Mouse (Mus musculus): Measurements from ENCODE around the gene Mphosph9.
"Not testable (repeated sequence)": the region's sequence is repeated elsewhere in the genome, so short reads cannot be mapped to it uniquely, and the experiment has no call there.

GRCm38 (mm10) chr5:124299307-124299706 lies 28.5 kb downstream of the Mphosph9 start:
- TF ChIP-seq EP300 (optimal IDR thresholded peaks at IDR 0.05), result not testable (repeated sequence)
- TF ChIP-seq CTCF (IDR thresholded peaks at IDR 0.05; ENCODE audit: low read depth), result peak; percentile 77
